In the genomic region with DNA sequence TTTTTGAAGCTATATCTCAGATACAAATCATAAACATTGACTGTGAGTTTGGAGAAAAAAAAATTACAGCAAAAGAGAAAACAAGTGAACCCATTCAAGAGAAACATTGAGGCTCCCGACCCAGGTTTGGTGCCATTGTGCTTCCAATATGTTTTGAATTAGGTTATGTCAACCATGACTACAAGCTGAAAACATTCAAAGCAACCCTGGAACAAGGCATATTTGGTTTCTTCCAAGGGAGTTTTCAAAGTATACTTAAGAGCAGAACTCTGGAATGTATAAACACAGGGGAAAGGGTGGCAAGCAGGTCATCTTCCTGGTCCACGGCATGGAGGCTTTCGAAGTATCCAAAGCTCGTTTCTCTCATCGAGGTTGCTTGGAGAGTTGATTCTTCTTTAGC, we compare ENCODE assay signal across 26 mouse cellular contexts.
DNase-seq lines count a peak whose midpoint lies in the region; ATAC-seq lines count a peak whose summit lies in the region.
"Had no signal": no experiment of that assay in that cellular context is flagged by ENCODE, and none has a peak within 500 bp of the region (broad histone marks: within the 10 kb centered on the region; RNA-seq: fewer than 3 reads in every experiment).

No protein-coding gene starts in this region.

- no peaks in the 10 kb centered on the region for H3K27me3 ChIP-seq in forebrain, embryonic 10.5 days (ENCODE audit: poor library complexity, severe bottlenecking)
- H3K27me3 ChIP-seq in forebrain, embryonic 16.5 days (replicated peaks; ENCODE audit: control insufficient read depth, insufficient read depth, low read length), result no peaks in the 10 kb centered on the region
- no peaks in the 10 kb centered on the region for H3K27me3 ChIP-seq in embryonic facial prominence, embryonic 13.5 days
- H3K27me3 ChIP-seq: forebrain, embryonic 15.5 days; heart, embryonic 13.5 days; intestine, embryonic 15.5 days; liver, embryonic 13.5 days; megakaryocyte, embryonic 14.5 days had no signal

- no peak for DNase-seq in forebrain, embryonic 10.5 days (ENCODE audit: extremely low spot score, low spot score)
- DNase-seq in embryo, embryonic 10.5 days (ENCODE audit: low spot score), result peak; percentile 48
- DNase-seq in yolk sac, embryonic 10.5 days (ENCODE audit: low spot score), result peak; percentile 6
- no peak for DNase-seq in layer of hippocampus, postnatal 10 days (ENCODE audit: low spot score in 2 of 2)
- DNase-seq in spleen, postnatal 4 days (ENCODE audit: low spot score in 2 of 2), result no peak
- DNase-seq: adrenal gland, postnatal 25 days; cerebellum, adult 9-10 months; gastrocnemius, postnatal 14 days; heart, adult 18-20 months; kidney, adult 8-10 months; kidney, postnatal 25 days; liver, embryonic 13.5 days; lung, adult 2 months; lung, postnatal 14 days; midbrain, embryonic 14.5 days; right cerebral cortex, postnatal 25 days; thymus, postnatal 14 days had no signal

- no peak overlapping the region for H3K4me3 ChIP-seq in forebrain, embryonic 10.5 days
- no peak overlapping the region for H3K4me3 ChIP-seq in forebrain, embryonic 16.5 days (replicated peaks; ENCODE audit: low read length)
- H3K4me3 ChIP-seq in embryonic facial prominence, embryonic 13.5 days, result no peak overlapping the region
- H3K4me3 ChIP-seq: erythroblast, embryonic 14.5 days; forebrain, embryonic 15.5 days; heart, embryonic 13.5 days; intestine, embryonic 15.5 days; liver, embryonic 13.5 days; megakaryocyte, embryonic 14.5 days had no signal

- H3K4me2 ChIP-seq in forebrain, embryonic 16.5 days (ENCODE audit: low read length), result no peak overlapping the region
- H3K4me2 ChIP-seq in embryonic facial prominence, embryonic 13.5 days, result no peak overlapping the region
- H3K4me2 ChIP-seq: forebrain, embryonic 15.5 days; heart, embryonic 13.5 days; intestine, embryonic 15.5 days; liver, embryonic 13.5 days had no signal

- ATAC-seq in forebrain, embryonic 16.5 days, result no peak
- no peak for ATAC-seq in embryonic facial prominence, embryonic 13.5 days (ENCODE audit: insufficient number of reproducible peaks, insufficient read depth, low FRiP score, low TSS enrichment, low read depth)
- ATAC-seq: CD4-positive, CD25-positive, alpha-beta regulatory T cell, adult 4 months; forebrain, embryonic 15.5 days; hindbrain, embryonic 16.5 days; intestine, embryonic 15.5 days had no signal

- peak overlapping the region; percentile 35; the same call in 1 of the 2 replicates for H3K27ac ChIP-seq in forebrain, embryonic 10.5 days
- H3K27ac ChIP-seq in forebrain, embryonic 16.5 days (ENCODE audit: low read length), result no peak overlapping the region
- peak overlapping the region; percentile 68 for H3K27ac ChIP-seq in embryonic facial prominence, embryonic 13.5 days
- H3K27ac ChIP-seq: forebrain, embryonic 15.5 days; heart, embryonic 13.5 days; intestine, embryonic 15.5 days; liver, embryonic 13.5 days had no signal

- H3K4me1 ChIP-seq in forebrain, embryonic 10.5 days, result no peaks in the 10 kb centered on the region
- peaks cover 7% of the 10 kb centered on the region; the same call in 1 of the 2 replicates for H3K4me1 ChIP-seq in forebrain, embryonic 16.5 days (replicated peaks; ENCODE audit: control insufficient read depth, insufficient read depth, low read length)
- H3K4me1 ChIP-seq in embryonic facial prominence, embryonic 13.5 days, result peaks cover 17% of the 10 kb centered on the region
- H3K4me1 ChIP-seq: intestine, embryonic 15.5 days; liver, embryonic 13.5 days; megakaryocyte, embryonic 14.5 days had no signal

- 63% methylated on average over 5 of the region's 5 CpGs for WGBS in forebrain, embryonic 10.5 days
- 86% methylated on average over 5 of the region's 5 CpGs for WGBS in forebrain, embryonic 16.5 days
- WGBS in embryonic facial prominence, embryonic 13.5 days, result 27% methylated on average over 5 of the region's 5 CpGs

- H3K9me3 ChIP-seq in forebrain, embryonic 10.5 days, result no peaks in the 10 kb centered on the region
- H3K9me3 ChIP-seq in forebrain, embryonic 16.5 days (ENCODE audit: control insufficient read depth, low read length), result no peaks in the 10 kb centered on the region
- H3K9me3 ChIP-seq in embryonic facial prominence, embryonic 13.5 days, result no peaks in the 10 kb centered on the region
- H3K9me3 ChIP-seq: forebrain, embryonic 15.5 days; heart, embryonic 13.5 days; intestine, embryonic 15.5 days; liver, embryonic 13.5 days; megakaryocyte, embryonic 14.5 days had no signal

- H3K36me3 ChIP-seq in forebrain, embryonic 10.5 days (replicated peaks), result no peaks in the 10 kb centered on the region
- H3K36me3 ChIP-seq in forebrain, embryonic 16.5 days (ENCODE audit: control insufficient read depth, insufficient read depth), result no peaks in the 10 kb centered on the region
- H3K36me3 ChIP-seq in embryonic facial prominence, embryonic 13.5 days, result no peaks in the 10 kb centered on the region
- H3K36me3 ChIP-seq: forebrain, embryonic 15.5 days; heart, embryonic 13.5 days; intestine, embryonic 15.5 days; liver, embryonic 13.5 days had no signal

- H3K9ac ChIP-seq in forebrain, embryonic 16.5 days (replicated peaks; ENCODE audit: low read depth, low read length), result no peak overlapping the region
- no peak overlapping the region for H3K9ac ChIP-seq in embryonic facial prominence, embryonic 13.5 days
- H3K9ac ChIP-seq: forebrain, embryonic 15.5 days; heart, embryonic 13.5 days; intestine, embryonic 15.5 days; liver, embryonic 13.5 days had no signal

Comparison
In these comparisons a context has a peak if more than half of its experiments do, and no peak if none do; other contexts are left out.
1. DNase-seq: peak in embryo, embryonic 10.5 days (single experiment) and yolk sac, embryonic 10.5 days (single experiment); none in forebrain, embryonic 10.5 days (single experiment), layer of hippocampus, postnatal 10 days (0 of 2) and spleen, postnatal 4 days (0 of 2).